Mouse (Mus musculus): ENCODE data around the gene Stx11.
"Not testable (repeated sequence)": the region's sequence is repeated elsewhere in the genome, so short reads cannot be mapped to it uniquely, and the experiment has no call there.

Stx11 gene

DNA sequence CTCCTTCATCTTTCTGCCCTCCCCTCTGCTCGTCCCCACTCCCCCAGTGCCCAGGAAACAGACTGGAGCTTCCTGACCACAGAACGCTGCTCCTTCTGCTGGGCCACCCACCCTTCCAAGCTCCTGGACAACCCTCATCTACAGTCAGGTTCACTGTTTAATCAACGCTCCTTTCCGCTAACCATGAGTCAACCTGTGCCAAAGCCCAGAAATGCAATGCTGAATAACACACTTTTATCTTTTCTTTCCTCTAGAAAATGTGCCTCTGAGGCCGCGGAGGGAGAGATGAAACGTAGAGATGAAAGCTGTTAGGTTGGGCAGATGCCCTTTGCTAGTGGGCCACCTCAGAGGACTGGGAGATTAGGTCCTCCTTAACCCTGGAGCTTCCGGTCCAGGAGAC is 2.6 kb downstream of the Stx11 start:
- DNase-seq (ENCODE audit: low read depth in 2 of 2, low spot score in 2 of 2) = no peak

DNA sequence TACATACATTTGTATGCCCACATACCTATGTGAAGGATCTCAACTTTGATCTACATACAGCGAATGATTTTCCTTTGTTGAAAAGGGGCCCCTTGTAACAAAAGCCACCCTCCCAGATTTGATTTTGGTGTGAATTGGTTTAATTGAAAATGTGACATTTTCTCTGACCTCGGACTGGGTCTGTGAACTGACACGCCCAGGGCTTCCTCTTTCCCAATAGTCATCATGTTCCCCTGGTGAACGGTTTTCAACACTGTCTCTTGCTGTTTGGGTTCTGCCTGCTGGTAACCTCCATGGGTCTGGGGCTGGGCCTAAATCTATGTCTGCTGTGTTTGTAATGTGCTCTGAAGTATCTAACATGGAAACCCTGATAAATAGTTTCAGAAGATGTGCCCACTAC is 6.8 kb downstream of the Stx11 start:
- DNase-seq (ENCODE audit: low read depth in 2 of 2, low spot score in 2 of 2) = no peak

DNA sequence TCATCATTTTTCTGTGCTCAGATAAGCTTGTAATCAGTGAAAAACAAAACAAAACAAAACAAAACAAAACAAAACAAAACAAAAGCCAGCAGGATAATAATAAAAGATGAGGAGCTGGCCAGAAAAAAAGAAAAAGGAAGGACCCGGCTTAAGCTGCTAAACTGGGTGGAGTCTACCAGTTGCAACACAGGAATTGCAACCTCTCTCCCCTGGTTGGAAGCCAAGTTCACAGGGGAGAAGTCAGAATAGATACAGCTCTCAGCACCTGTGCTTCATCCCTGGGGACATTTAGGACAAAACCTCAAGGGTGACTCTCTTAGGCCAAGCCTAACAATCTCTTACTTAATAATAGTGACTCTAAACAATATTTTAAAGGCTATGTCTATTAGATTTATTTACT is 8.3 kb downstream of the Stx11 start:
- no peak for DNase-seq (ENCODE audit: low read depth in 2 of 2, low spot score in 2 of 2)

DNA sequence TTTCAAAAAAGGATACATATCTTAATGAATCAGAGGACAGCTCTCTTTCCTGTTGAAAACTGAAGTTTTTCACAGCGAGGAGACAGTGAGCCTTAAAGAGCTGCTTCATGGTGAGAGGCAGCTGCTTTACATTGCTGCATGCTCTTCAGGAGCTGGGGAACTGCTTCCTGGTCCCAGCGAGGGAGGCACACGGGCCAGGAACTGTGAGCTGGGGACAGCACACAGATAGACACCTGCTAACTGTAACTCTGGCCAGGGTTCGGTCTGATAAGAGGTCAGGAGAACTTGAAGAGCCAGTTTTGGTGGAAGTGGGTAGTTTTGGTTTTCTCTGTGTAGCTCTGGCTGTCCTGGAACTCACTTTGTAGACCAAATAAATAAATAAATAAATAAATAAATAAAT is 12.7 kb downstream of the Stx11 start:
- not testable (repeated sequence) for DNase-seq (ENCODE audit: low read depth in 2 of 2, low spot score in 2 of 2)

DNA sequence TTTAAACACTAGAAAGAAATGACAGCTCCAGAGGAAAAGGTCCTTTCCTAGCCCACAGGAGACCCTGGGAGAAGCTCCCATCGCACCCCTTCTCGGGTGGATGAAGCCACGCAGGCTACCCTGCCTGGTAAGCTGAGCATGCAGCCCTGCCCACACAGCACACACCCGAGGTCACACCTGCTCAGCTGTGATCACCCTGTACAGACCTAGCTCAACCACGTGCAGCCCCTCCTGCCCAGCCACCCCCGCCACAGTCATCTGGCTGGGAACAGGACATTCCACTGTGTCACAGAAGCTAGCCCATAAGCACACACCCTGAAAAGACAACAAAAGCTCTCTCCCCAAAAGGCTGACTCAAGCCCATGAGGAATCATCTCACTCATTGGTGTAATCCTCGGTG is 14.8 kb downstream of the Stx11 start:
- DNase-seq (ENCODE audit: low read depth in 2 of 2, low spot score in 2 of 2) = no peak

- no peak for DNase-seq (ENCODE audit: low read depth in 2 of 2, low spot score in 2 of 2)
These were observed 16.5 kb downstream of the Stx11 start for GRCm38 (mm10) chr10:12947606-12948005.

DNA sequence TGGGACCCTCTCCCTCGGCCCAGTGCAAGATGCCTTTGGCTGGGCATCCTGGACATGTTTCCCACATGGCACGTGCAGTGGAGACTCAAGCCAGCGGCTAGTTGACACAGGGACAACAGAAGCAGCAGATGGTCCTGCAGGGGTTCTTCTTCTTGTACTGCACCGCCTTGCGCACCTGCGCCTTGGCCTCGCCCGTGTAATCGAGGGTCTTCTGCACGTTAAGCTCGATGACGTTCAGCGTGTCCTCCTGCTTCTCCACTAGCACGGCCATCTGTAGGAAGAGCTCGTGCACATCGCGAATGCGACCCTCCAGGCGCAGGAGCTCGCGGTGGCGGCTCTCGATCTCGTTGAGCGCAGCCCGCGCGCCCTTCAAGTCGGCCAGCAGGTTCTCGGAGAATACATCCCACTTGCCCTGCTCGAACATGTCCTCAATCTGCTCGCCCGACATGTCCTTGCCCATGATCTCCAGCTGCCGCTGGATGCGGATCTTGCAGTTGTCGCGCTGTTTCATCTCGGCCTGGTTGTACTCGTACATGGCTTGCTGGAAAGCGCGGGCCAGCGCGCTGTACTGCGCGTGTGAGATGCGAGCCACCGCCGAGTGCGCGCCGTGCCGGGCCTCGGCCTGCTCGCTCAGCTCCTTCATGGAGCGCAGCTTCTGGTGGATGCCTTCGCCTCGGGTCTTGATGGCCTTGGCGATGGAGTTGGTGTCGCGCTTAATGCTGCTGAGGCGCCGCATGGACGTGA is 22.9 kb downstream of the Stx11 start:
- DNase-seq (ENCODE audit: low read depth in 2 of 2, low spot score in 2 of 2) = no peak

- DNase-seq (ENCODE audit: low read depth in 2 of 2, low spot score in 2 of 2) = no peak
These were observed 25.3 kb downstream of the Stx11 start for GRCm38 (mm10) chr10:12938763-12939162.

- no peak for DNase-seq (ENCODE audit: low read depth in 2 of 2, low spot score in 2 of 2)
These were observed 28.0 kb downstream of the Stx11 start for GRCm38 (mm10) chr10:12936079-12936478.

DNA sequence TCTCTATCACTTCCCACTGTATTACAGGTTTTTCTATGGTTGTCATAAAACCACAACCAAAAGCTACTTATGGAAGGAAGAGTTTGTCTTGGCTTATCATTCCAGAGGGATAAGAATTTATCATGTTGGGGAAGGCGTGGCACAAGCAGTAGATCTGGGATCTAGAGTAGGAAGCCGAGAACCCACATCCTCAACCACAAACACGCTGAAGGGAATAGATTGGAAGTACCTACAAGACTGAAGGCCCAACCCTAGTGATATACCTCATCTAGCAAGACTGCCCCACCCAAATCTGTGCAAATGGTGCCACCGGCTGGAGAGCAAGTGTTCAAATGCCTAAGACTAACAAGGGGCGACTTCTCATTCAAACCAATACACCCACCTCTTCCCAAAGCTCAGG is 28.5 kb downstream of the Stx11 start:
- no peak for DNase-seq (ENCODE audit: low read depth in 2 of 2, low spot score in 2 of 2)

DNA sequence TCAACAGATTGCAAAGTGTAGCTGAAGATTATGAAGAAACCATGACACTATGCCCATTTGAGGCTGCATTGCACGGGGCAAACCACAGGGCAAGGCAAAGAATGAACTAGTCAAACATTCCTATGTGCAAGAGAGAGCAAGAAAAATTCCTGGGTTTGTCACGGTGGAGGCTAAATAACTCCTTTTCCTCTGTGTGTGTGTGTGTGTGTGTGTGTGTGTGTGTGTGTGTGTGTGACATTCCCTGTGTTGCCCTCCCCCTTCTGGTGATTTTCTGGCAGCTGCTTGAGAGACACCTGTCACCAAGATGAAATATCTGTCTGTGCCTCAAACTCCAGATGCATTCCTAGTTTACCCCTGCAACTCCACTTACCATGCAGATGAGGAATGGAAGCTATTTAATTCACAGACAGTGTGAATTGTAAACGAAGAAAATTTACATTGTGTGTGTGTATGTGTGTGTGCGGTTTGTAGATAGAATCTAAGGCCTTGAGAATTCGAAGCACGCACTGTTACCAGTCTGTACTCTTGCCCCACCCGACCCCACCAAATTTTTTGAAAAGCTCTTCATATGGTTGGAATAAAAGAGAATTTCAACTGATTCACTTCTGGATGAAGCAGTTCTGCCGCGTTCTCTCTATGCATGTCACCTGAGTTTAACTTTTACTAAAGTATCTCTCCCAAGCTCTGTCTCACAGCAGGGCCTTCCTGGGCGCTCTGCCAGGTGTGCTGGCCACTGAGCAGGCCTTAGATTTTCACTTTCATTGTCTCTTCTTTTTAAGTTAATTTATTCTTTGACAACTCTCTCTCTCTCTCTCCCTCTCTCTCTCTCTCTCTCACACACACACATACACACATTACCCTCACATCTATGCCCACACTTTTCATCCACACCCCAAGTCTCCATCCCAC is 32.4 kb downstream of the Stx11 start:
- no peak for DNase-seq (ENCODE audit: low read depth in 2 of 2, low spot score in 2 of 2)

GRCm38 (mm10) chr10:12930351-12930905 is 33.7 kb downstream of the Stx11 start:
- DNase-seq (ENCODE audit: low read depth in 2 of 2, low spot score in 2 of 2) = no peak

DNA sequence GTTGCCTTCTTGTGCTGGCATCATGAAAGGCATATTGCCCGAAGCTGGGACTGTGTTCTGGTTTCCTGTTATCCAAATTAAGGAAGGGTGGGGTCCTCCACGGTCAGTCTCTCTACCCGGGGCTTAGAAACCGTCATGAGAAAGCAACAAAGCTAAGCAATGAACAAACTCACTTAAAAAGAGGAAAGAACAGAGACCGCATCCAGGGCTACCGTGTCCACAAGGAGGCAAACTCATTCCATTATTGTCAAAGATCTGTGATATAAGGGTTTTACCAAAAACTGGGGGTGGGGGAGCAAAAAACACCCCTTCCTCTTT is 34.3 kb downstream of the Stx11 start:
- no peak for DNase-seq (ENCODE audit: low read depth in 2 of 2, low spot score in 2 of 2)

GRCm38 (mm10) chr10:12929149-12929856 is 34.8 kb downstream of the Stx11 start:
- no peak for DNase-seq (ENCODE audit: low read depth in 2 of 2, low spot score in 2 of 2)

DNA sequence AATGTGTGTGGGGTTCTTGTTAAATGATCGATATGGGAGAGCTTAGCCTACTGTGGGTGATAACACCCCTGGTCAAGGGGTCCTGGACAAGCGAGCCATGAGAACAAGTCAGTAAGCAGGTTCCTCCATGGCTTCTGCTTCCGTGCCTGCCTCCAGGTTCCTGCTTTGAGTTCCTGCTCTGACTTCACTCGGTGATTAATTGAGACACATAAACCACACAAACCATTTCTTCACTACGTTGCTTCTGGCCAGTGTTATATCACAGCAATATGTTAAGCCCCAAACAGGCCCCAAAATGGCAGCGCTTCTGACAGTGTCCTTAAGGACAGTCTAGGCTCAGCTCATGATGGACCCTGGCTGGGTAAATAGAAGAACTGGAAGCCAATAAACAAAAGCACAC is 35.9 kb downstream of the Stx11 start:
- DNase-seq (ENCODE audit: low read depth in 2 of 2, low spot score in 2 of 2) = no peak

- DNase-seq (ENCODE audit: low read depth in 2 of 2, low spot score in 2 of 2) = peak; percentile 93 to 94
These were observed 41.3 kb downstream of the Stx11 start for GRCm38 (mm10) chr10:12922574-12923353.

- DNase-seq (ENCODE audit: low read depth in 2 of 2, low spot score in 2 of 2) = no peak
These were observed 42.0 kb downstream of the Stx11 start for GRCm38 (mm10) chr10:12922077-12922573.

GRCm38 (mm10) chr10:12921551-12922040 is 42.5 kb downstream of the Stx11 start:
- peak; percentile 11 to 36 for DNase-seq (ENCODE audit: low read depth in 2 of 2, low spot score in 2 of 2)

DNA sequence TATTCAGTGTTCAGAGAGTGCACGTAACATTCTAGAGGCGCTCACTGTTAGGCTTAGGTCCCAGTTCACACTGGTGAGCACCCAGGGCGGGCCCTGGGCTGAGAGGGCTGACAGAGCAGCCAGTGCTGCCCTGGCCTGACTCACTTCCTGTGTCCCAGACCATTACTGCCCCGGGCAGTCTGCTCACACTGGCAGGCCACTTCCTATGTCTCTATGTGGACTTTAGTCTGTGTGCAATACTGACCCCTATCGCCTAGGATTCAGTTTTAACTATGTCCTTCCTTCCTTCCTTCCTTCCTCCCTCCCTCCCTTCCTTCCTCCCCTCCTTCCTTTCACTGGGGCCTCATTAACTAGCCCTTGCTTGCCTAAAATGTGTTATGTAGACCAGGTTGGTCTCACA is 44.8 kb downstream of the Stx11 start:
- DNase-seq (ENCODE audit: low read depth in 2 of 2, low spot score in 2 of 2) = no peak

DNA sequence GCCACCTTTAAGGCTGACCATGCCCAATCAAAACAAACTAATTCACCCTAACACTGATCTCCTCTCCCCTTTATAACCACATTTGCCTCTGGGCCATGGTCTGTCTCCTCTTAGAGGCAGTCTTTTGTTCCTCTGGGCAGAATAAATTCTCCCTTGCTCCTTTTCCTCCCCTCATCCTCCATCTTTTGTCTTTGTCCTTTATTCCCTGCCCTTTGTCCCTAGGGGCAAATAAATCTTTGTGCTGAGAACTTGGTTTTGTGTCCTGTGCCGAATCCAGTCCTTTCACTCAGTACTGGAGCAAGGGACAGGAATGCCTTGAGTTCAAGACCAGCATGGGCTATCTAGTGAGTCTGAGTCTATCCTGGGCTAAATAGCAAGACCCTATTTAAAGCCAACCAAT is 46.5 kb downstream of the Stx11 start:
- no peak for DNase-seq (ENCODE audit: low read depth in 2 of 2, low spot score in 2 of 2)
